Mouse (Mus musculus) lung, postnatal 36 days (tissue): ENCODE measurements around the gene Cdk1.
A peak's percentile ranks its signal among the peaks of the same experiment; 100 is the strongest.
"Not testable (repeated sequence)": the region's sequence is repeated elsewhere in the genome, so short reads cannot be mapped to it uniquely, and the experiment has no call there.

Experiments
- DNase-seq: peaks from one replicate; pipeline ENCODE4 v3.0.0; 2022; ENCODE audit warnings: mixed read lengths

Gene Cdk1

GRCm38 (mm10) chr10:69352212-69353085, at the start of gene Cdk1:
Gene Cdk1, minus strand, starts transcription at chr10:69352938.
- peak; percentile 98 for DNase-seq

- no peak for DNase-seq
Observed at GRCm38 (mm10) chr10:69399814-69400385, 47.2 kb upstream of the Cdk1 start.

GRCm38 (mm10) chr10:69398763-69399590, 46.2 kb upstream of the Cdk1 start, which contains the start of gene Ank3:
Gene Ank3, plus strand, starts transcription at chr10:69398773.
- DNase-seq, result peak; percentile 66

DNA sequence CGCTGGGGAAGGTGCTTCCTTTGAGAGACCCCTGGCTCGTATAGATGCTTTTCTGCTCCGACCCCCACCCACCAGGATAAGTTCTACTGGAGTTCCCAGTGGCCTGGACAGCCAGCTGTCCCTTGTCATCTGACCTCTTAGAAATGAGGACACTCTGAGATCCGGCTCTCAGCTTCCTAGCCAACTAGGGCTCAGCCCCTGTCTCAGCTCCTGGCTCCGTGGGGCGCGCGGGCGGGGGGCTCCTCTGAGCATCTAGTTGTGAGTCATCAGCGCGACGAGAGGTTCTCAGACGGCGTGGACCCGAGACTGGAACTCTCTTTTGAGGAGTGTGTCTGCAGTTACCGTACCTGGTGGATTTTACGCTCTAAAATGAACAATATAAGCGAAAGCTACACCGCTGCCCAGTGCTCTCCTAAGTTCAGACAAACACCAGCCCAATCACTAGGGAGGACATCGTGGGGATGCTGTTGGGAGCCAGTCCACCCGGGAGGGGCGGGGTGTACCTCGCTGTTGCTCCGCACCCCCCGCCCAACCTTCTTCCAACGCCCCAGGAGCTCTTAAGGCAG, 45.5 kb upstream of the Cdk1 start:
- DNase-seq, result no peak

DNA sequence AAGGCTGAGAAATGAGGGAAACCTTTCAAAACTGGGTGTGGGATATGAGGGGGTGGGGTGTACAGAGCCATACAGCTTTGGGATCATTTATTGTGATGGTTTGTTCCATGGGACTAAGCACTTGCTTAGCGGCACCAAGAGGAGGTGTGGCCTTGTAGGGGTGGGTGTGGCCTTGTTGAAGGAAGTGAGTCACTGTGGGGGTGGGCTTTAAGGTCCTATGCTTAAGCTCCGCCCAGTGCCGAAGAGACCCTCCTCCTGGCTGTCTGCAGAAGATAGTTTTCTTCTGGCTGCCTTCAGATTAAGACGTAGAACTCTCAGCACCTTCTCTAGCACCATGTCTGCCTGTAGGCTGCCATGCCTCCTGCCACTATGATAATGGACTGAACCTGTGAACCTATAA, 36.8 kb upstream of the Cdk1 start:
- no peak for DNase-seq

DNA sequence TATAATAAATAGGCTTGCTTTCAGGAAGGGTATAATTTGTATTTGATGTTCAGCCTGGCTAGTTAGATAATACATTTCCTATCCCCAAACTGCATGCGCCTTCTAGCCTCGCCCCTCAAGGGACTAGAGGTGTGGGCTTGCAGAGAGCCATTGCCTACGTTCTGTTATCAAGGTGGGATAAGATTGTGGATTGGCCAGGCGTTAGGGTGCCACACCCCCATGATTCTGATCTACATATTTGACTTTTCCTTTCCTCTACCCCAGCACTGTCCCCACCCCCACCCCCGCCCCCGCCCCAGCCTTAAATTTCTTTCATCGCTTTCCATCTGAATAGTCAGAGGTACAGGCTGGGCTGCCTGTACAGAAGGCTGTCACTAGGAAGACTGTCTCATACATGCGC, 34.0 kb upstream of the Cdk1 start:
- DNase-seq, result no peak

GRCm38 (mm10) chr10:69385136-69385535, 32.4 kb upstream of the Cdk1 start:
- DNase-seq, result no peak

- DNase-seq, result no peak
Observed at GRCm38 (mm10) chr10:69384640-69385039, 31.9 kb upstream of the Cdk1 start.

DNA sequence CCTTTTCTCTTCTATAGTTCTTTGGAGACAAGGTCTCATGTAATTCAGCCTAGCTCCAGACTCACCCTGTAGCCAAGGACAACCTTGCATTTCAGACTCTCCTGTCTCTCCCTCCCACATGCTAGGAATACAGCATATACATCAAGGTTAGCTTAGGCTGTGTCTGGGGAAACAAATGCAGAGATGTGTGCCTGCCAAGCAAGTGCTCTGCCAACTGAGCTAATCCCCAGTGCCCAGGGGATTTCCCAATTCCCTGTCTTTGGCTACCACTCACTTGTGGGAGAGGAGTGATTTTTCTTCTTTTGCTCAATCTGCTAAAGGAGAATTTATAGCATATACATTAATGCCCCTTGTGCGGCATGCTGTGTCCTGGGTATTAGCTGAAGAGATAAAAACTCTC, 30.4 kb upstream of the Cdk1 start:
- no peak for DNase-seq

DNA sequence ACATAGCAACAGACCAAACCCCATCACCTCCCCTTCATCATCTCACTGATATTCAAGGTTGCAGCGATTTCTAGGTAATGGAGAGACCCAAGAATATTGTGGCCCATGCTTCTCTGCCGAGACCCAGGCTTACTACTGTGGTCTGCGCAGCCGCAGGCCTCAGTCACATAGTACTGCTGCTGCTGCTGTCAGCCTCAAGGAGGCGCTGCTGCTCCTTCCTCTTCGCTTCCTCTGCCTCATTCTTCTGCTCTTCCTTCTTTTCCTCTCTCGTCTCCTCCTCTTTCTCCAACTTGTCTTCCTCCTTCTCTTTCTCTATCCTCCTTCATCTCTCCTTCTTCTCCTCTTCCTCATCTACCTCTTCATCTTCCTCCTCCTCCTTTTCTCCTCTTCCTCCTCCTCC, 22.4 kb upstream of the Cdk1 start:
- DNase-seq, result no peak

DNA sequence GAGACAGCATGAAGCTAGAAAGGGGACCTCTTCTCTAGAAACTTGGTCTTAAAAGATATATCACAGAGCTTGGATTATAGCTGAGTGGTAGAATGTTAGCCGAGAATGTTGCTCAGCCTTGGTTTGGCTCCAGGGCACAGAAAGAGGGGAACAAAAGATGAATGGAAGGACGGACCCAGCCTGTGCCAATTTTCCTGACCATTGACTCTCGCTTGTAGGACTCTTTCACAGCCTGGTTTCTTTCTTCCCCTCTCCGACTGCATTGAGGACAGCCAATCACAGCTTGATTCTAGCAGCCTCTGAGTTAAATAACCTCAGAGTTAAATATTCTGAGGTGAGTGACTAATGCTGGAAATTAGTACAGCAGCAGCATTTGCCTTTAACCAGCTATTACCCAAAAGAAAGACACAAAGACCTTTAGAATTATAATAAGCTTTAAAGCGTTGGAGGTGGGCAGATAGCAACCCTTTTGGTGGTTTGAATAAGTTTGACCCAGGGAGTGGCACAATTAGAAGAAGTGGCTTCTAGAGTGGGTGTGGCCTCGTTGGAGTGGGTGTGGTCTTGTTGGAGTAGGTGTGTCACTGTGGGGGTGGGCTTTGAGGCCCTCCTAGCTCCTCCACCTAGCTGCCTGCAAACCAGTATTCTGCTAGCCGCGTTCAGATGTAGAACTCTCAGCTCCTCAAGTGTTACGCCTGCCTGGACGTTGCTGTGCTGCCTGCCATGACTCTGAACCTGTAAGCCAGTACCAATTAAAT, 21.2 kb upstream of the Cdk1 start:
- DNase-seq, result no peak

DNA sequence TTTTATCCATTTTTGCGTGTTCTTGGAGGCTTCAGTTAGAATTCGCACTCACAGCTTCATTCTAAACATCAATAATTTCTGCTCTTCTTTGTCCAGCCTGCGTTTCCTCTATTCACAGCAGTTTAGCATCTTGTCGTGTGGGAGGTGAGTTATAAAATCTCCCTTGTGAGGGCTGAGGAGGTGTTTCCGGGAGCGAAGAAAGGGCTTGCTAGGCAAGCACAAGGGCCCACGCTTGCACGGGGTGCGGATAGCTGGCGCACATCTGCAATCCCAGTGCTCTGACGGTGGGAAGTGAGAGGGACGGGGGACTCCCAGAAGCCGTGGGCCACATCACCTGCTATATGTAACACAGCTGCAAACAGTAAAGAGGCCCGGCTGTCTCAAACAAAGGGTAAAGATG, 19.3 kb upstream of the Cdk1 start:
- DNase-seq, result no peak

DNA sequence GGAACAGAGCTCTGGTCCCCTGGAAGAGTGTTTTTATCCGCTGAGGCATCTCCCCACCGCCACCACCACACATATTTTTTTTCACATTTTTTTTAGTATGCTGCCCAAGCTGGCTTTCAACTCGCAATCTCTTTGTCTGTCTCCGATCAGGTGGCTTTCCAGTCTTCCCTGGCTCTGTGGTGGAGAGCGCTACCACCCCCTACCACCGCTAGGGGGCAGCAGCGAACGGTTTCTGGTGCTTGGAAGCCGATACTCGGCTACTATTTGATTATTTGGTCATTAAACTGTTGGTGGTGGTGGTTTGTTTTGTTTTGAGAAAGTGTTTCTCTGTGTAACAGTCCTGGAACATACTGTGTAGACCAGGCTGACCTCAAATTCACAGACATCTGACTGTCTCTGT, 18.7 kb upstream of the Cdk1 start:
- peak; percentile 50 for DNase-seq

DNA sequence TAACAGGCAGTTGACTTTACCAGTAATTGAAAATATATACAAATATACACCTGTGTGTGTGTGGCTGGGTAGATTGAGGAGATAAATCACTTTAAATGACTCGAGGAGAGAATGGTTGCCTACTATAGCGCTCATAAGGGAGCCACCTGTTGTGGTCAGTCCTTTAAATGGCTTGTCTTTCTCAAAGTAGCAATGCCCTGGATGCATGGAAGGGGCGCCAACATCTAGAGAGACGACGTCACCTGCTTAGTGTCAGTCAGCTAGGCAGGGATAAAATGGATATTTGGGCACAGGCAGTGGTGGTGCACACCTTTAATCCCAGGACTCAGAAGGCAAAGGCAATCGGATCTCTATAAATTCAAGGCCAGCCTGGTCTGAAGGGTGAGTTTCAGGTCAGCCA, 16.6 kb upstream of the Cdk1 start:
- DNase-seq, result no peak

DNA sequence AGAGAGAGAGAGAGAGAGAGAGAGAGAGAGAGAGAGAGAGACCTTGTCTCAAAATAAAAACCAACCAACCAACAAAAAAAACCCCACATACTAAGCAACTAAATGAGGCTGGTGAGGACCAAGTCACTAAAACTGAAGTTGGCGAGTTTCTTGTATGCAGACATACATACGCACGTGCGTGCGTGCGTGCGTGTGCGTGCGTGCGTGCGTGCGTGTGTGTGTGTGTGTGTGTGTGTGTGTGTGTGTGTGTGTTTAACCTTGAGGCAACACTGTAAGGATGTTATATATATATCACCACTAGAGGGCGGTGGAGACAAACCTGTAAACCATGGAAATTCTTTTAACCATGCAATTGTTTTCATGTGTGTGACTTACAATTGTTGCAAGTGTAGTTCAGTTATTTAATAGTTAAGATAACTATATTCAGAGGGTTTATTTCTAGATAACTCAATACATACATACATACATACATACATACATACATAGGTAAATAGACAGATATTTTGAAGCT, 14.2 kb upstream of the Cdk1 start:
- DNase-seq, result peak; percentile 29

GRCm38 (mm10) chr10:69366208-69366607, 13.5 kb upstream of the Cdk1 start:
- no peak for DNase-seq

DNA sequence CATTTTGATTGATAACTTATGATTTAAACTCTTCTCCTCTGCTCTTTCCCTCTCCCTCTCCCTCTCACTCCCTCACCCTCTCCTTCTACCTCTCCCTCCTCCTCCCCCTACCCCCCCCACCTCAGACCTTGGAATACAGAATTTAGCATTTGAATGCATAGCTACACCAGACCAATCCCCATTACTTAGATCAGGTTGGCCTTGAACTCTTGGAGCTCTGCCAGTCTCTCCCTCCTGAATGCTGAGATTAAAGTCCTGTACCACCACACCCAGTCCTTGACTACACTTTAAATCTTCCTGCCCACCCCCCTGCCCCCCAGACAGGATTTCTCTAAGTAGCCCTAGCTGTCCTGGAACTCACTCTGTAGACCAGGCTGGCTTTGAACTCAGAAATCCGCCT, 6.9 kb upstream of the Cdk1 start:
- DNase-seq, result no peak

DNA sequence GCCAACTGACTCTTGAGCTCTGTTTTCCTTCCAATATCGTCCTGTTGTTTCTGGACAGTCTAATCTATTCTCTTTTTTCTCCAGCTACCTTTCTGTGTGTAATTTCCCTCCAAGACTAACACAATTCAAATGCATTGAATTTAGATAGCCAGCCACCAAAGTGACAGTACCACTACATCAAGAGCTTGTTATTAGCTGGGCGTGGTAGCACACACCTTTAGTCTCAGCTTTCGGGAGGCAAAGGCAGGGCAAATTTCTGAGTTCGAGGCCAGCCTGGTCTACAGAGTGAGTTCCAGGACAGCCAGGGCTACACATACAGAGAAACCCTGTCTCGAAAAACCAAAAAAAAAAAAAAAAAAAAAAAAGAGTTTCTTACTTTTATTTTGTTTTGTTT, 345 bp upstream of the Cdk1 start:
- not testable (repeated sequence) for DNase-seq

- no peak for DNase-seq
Observed at GRCm38 (mm10) chr10:69351842-69352211, 911 bp downstream of the Cdk1 start.

DNA sequence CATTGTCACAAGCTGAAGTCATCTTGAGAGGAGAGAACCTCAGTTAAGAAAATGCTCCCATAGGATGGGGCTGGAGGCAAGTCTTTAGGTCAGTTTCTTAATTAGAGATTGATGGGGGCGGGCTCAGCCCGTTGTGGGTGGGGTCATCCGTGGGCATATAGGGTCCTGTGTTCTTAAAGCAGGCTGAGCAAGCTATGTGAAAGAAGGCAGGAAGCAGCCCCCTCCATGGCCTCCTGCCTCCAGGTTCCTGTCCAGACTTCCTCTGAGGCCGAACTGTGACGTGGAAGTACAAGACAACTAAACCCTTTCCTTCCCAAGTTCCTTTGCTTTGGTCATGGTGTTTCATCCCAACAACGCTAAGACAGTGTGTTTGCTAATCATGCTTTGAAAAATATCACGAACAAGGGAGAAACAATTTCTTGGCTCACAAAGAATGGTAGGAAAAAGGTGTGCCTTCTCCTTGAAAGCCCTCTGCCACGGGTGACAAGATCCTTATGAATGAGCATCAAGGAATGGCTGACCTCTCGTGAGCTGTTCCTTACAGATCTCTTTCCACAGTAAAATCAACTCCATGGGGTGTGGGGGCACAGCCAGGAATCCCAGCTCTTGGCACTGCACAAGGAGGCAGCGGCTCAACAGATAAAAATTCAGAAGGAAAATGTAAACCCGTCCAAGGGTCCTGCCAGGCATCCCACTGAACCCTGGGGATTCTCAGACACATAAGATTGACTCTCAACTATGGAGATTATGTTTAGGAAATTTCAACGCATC, 1.5 kb downstream of the Cdk1 start:
- peak; percentile 6 for DNase-seq

DNA sequence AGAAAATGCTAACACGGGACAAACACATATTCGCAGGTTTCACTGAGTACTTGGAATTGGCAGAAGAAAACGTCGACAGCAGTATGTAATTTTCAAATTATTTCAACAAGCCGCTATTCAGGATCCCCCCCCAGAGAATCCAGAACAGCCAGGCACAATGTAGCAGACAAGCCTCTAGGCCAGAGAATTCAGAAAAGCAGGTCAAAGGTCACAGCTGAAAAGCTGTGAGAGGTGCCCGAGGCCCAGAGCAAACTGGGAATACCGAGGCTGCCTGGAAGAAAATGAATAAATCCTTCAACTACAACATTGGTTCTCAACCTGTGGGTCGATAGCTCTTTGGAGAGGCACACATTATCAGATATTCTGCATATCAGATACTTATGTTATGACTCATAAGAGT, 4.5 kb downstream of the Cdk1 start:
- no peak for DNase-seq

DNA sequence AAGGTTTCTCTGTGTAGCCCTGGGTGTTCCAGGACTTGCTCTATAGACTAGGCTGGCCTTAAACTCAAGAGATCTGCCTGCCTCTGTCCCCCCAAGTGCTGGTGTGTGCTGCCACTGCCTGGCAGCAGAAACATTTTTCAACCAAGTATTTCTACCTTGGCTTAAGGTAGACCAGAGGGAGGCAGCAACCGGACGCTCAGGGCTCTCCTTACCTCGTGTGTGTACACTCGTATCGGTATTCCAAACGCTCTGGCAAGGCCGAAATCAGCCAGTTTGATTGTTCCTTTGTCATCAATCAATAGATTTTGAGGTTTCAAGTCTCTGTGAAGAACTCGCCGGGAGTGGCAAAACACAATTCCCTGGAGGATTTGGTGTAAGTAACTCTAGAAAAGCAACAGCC, 10.4 kb downstream of the Cdk1 start:
- no peak for DNase-seq
